8 mouse cellular contexts compared by ENCODE assay signal in genomic region chr11:116087194-116088130, GRCm38 (mm10). TPM values are rescaled to one million over a fixed set of nuclear protein-coding genes. Genes with fewer than 3 reads are reported as not detected.
DNase-seq lines count a peak whose midpoint lies in the region; ATAC-seq and TF ChIP-seq lines count a peak whose summit lies in the region.

No protein-coding gene starts in this region.

- no peaks in the 10 kb centered on the region for H3K9me3 ChIP-seq in intestine, postnatal 0 days (ENCODE audit: control insufficient read depth)
- H3K9me3 ChIP-seq in limb, embryonic 11.5 days (ENCODE audit: control insufficient read depth, low read length), result no peaks in the 10 kb centered on the region
- no peaks in the 10 kb centered on the region for H3K9me3 ChIP-seq in midbrain, embryonic 13.5 days

- H3K36me3 ChIP-seq in intestine, postnatal 0 days (ENCODE audit: control insufficient read depth, insufficient read depth), result peaks cover 19% of the 10 kb centered on the region
- peaks cover 8% of the 10 kb centered on the region for H3K36me3 ChIP-seq in limb, embryonic 11.5 days (ENCODE audit: control insufficient read depth, insufficient read depth, low read length)
- H3K36me3 ChIP-seq in midbrain, embryonic 13.5 days, result peaks cover 17% of the 10 kb centered on the region

- 1% methylated on average over 31 of the region's 31 CpGs for WGBS in intestine, postnatal 0 days
- 3% methylated on average over 31 of the region's 31 CpGs for WGBS in limb, embryonic 11.5 days
- 4% methylated on average over 31 of the region's 31 CpGs for WGBS in midbrain, embryonic 13.5 days

- peak overlapping the region; percentile 50 for H3K4me3 ChIP-seq in intestine, postnatal 0 days (ENCODE audit: low read depth, low read length)
- H3K4me3 ChIP-seq in limb, embryonic 11.5 days (ENCODE audit: low read depth, low read length), result peak overlapping the region; percentile 40
- peak overlapping the region; percentile 49 for H3K4me3 ChIP-seq in midbrain, embryonic 13.5 days (replicated peaks)

- H3K4me2 ChIP-seq in intestine, postnatal 0 days (replicated peaks; ENCODE audit: low read depth), result peak overlapping the region; percentile 62
- H3K4me2 ChIP-seq in limb, embryonic 11.5 days (ENCODE audit: low read depth, severe bottlenecking), result peak overlapping the region; percentile 33
- peak overlapping the region; percentile 56 for H3K4me2 ChIP-seq in midbrain, embryonic 13.5 days (replicated peaks)

- ATAC-seq in granulocyte monocyte progenitor cell, adult 5-6 weeks (replicated peaks; ENCODE audit: poor library complexity, severe bottlenecking), result peak; percentile 67
- peak; percentile 80 for ATAC-seq in intestine, postnatal 0 days
- ATAC-seq in limb, embryonic 11.5 days (ENCODE audit: insufficient number of reproducible peaks, low FRiP score, low TSS enrichment, low read depth), result peak; percentile 63
- peak; percentile 79 for ATAC-seq in midbrain, embryonic 13.5 days

- DNase-seq in layer of hippocampus, adult 11-12 months (ENCODE audit: low spot score), result peak; percentile 86
- no peak for DNase-seq in layer of hippocampus, adult 9-10 months (ENCODE audit: low spot score)
- DNase-seq in embryo, embryonic 11.5 days (ENCODE audit: low read depth, low spot score), result peak; percentile 79
- DNase-seq in limb, embryonic 11.5 days (ENCODE audit: low spot score), result peak; percentile 90
- DNase-seq in spleen, adult 18-20 months, result peak; percentile 79 to 90

- peak; percentile 95 for TF ChIP-seq CTCF in intestine, postnatal 0 days (IDR thresholded peaks at IDR 0.05; ENCODE audit: low read depth)

- H3K4me1 ChIP-seq in intestine, postnatal 0 days (replicated peaks; ENCODE audit: control insufficient read depth, insufficient read depth, low read length), result no peaks in the 10 kb centered on the region
- H3K4me1 ChIP-seq in limb, embryonic 11.5 days (ENCODE audit: control insufficient read depth, insufficient read depth, low read length), result peaks cover 3% of the 10 kb centered on the region; the same call in 1 of the 2 replicates
- H3K4me1 ChIP-seq in midbrain, embryonic 13.5 days (replicated peaks), result peaks cover 18% of the 10 kb centered on the region

- no peaks in the 10 kb centered on the region for H3K27me3 ChIP-seq in intestine, postnatal 0 days (replicated peaks; ENCODE audit: control insufficient read depth, insufficient read depth, low read length)
- no peaks in the 10 kb centered on the region for H3K27me3 ChIP-seq in limb, embryonic 11.5 days (ENCODE audit: control insufficient read depth, insufficient read depth, low read length)
- H3K27me3 ChIP-seq in midbrain, embryonic 13.5 days, result no peaks in the 10 kb centered on the region

- H3K27ac ChIP-seq in intestine, postnatal 0 days (ENCODE audit: low read depth, low read length), result peak overlapping the region; percentile 85
- H3K27ac ChIP-seq in limb, embryonic 11.5 days (replicated peaks; ENCODE audit: low read depth, low read length), result peak overlapping the region; percentile 68
- H3K27ac ChIP-seq in midbrain, embryonic 13.5 days, result peak overlapping the region; percentile 57

- 0 out of 2 replicates have a peak overlapping the region, but pooled peaks have one; percentile 48 for H3K9ac ChIP-seq in intestine, postnatal 0 days (ENCODE audit: low read depth, low read length)
- peak overlapping the region; percentile 41 for H3K9ac ChIP-seq in limb, embryonic 11.5 days (ENCODE audit: low read length)
- peak overlapping the region; percentile 4; the same call in 1 of the 2 replicates for H3K9ac ChIP-seq in midbrain, embryonic 13.5 days (replicated peaks)

RNA-seq across cellular contexts. Expression of gene Wbp2, which starts 0.7 kb away (rescaled TPM):
- 83.3 and 96.6 TPM in 2 replicates for total RNA-seq in granulocyte monocyte progenitor cell, adult 5-6 weeks (2014; fragmentation: Nextera tagmentation)
- 13.6 and 17.3 TPM in 2 replicates for total RNA-seq in granulocyte monocyte progenitor cell, adult 5-6 weeks (2017)
- 179 and 201 TPM in 2 replicates for polyA plus RNA-seq in intestine, postnatal 0 days (2015; fragmentation: Nextera tagmentation; extraction: Ambion mirVana)
- polyA plus RNA-seq in limb, embryonic 11.5 days (2014; fragmentation: Nextera tagmentation; extraction: Ambion mirVana), result 49.3 and 52.1 TPM in 2 replicates
- polyA plus RNA-seq in midbrain, embryonic 13.5 days (2015; fragmentation: Nextera tagmentation; extraction: Ambion mirVana), result 128 and 132 TPM in 2 replicates

RNA-seq across cellular contexts. Expression of gene Unc13d, which starts 9.7 kb away (rescaled TPM):
- total RNA-seq in granulocyte monocyte progenitor cell, adult 5-6 weeks (2014; fragmentation: Nextera tagmentation), result 19.1 and 26.7 TPM in 2 replicates
- 18.2 and 21.1 TPM in 2 replicates for total RNA-seq in granulocyte monocyte progenitor cell, adult 5-6 weeks (2017)
- polyA plus RNA-seq in intestine, postnatal 0 days (2015; fragmentation: Nextera tagmentation; extraction: Ambion mirVana), result 1.1 and 1.2 TPM in 2 replicates
- polyA plus RNA-seq in limb, embryonic 11.5 days (2014; fragmentation: Nextera tagmentation; extraction: Ambion mirVana), result 1.1 and 1.3 TPM in 2 replicates
- polyA plus RNA-seq in midbrain, embryonic 13.5 days (2015; fragmentation: Nextera tagmentation; extraction: Ambion mirVana), result 1.2 TPM in 2 replicates

RNA-seq across cellular contexts. Expression of gene Trim47, which starts 39.5 kb away (rescaled TPM):
- 1.9 TPM in 1 of 2 replicates, not detected in the other for total RNA-seq in granulocyte monocyte progenitor cell, adult 5-6 weeks (2014; fragmentation: Nextera tagmentation)
- 3.1 TPM in 1 of 2 replicates, not detected in the other for total RNA-seq in granulocyte monocyte progenitor cell, adult 5-6 weeks (2017)
- polyA plus RNA-seq in intestine, postnatal 0 days (2015; fragmentation: Nextera tagmentation; extraction: Ambion mirVana), result 15.7 and 16.1 TPM in 2 replicates
- polyA plus RNA-seq in limb, embryonic 11.5 days (2014; fragmentation: Nextera tagmentation; extraction: Ambion mirVana), result 3.7 and 4.3 TPM in 2 replicates
- 2.0 and 3.4 TPM in 2 replicates for polyA plus RNA-seq in midbrain, embryonic 13.5 days (2015; fragmentation: Nextera tagmentation; extraction: Ambion mirVana)

RNA-seq across cellular contexts. Expression of gene Trim65, which starts 43.5 kb away (rescaled TPM):
- 11.6 and 18.1 TPM in 2 replicates for total RNA-seq in granulocyte monocyte progenitor cell, adult 5-6 weeks (2014; fragmentation: Nextera tagmentation)
- 3.7 and 7.0 TPM in 2 replicates for total RNA-seq in granulocyte monocyte progenitor cell, adult 5-6 weeks (2017)
- polyA plus RNA-seq in intestine, postnatal 0 days (2015; fragmentation: Nextera tagmentation; extraction: Ambion mirVana), result 3.1 and 3.3 TPM in 2 replicates
- polyA plus RNA-seq in limb, embryonic 11.5 days (2014; fragmentation: Nextera tagmentation; extraction: Ambion mirVana), result 2.2 and 2.5 TPM in 2 replicates
- 1.3 and 1.8 TPM in 2 replicates for polyA plus RNA-seq in midbrain, embryonic 13.5 days (2015; fragmentation: Nextera tagmentation; extraction: Ambion mirVana)

RNA-seq across cellular contexts. Expression of gene Mrpl38, which starts 51.2 kb away (rescaled TPM):
- total RNA-seq in granulocyte monocyte progenitor cell, adult 5-6 weeks (2014; fragmentation: Nextera tagmentation), result 52.1 and 60.1 TPM in 2 replicates
- total RNA-seq in granulocyte monocyte progenitor cell, adult 5-6 weeks (2017), result 22.8 and 29.6 TPM in 2 replicates
- polyA plus RNA-seq in intestine, postnatal 0 days (2015; fragmentation: Nextera tagmentation; extraction: Ambion mirVana), result 35.6 and 38.5 TPM in 2 replicates
- 110 and 111 TPM in 2 replicates for polyA plus RNA-seq in limb, embryonic 11.5 days (2014; fragmentation: Nextera tagmentation; extraction: Ambion mirVana)
- 76.2 and 78.3 TPM in 2 replicates for polyA plus RNA-seq in midbrain, embryonic 13.5 days (2015; fragmentation: Nextera tagmentation; extraction: Ambion mirVana)
